Mouse (Mus musculus): ENCODE measurements around the gene Fbrsl1. TPM values are rescaled to one million over a fixed set of nuclear protein-coding genes. Genes with fewer than 3 reads are reported as not detected.
"Not testable (repeated sequence)": the region's sequence is repeated elsewhere in the genome, so short reads cannot be mapped to it uniquely, and the experiment has no call there.

Fbrsl1 gene
- total RNA-seq, 2 experiments from 2014 or later = 44.9 to 50.1 TPM

DNA sequence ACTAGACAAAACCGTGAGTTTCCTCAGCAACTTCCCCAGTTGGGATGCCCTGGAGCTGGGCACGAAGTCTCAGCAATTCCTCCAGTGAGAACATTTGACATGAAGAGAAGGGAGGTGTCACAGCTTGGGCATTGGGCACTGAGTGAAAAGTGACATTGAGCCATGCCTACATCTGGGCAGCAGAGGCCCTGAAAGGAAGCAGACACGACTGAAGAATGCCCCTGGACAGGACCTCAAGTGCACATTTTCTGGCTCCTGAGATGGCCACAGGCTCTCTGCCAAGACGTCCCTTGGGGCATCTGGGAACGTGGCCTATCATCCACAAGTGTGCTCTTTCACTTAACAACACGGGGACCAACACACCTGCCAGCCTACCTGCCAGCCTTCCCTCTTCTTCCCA lies 991 bp upstream of the Fbrsl1 start:
- peak; percentile 40 to 52 for DNase-seq

DNA sequence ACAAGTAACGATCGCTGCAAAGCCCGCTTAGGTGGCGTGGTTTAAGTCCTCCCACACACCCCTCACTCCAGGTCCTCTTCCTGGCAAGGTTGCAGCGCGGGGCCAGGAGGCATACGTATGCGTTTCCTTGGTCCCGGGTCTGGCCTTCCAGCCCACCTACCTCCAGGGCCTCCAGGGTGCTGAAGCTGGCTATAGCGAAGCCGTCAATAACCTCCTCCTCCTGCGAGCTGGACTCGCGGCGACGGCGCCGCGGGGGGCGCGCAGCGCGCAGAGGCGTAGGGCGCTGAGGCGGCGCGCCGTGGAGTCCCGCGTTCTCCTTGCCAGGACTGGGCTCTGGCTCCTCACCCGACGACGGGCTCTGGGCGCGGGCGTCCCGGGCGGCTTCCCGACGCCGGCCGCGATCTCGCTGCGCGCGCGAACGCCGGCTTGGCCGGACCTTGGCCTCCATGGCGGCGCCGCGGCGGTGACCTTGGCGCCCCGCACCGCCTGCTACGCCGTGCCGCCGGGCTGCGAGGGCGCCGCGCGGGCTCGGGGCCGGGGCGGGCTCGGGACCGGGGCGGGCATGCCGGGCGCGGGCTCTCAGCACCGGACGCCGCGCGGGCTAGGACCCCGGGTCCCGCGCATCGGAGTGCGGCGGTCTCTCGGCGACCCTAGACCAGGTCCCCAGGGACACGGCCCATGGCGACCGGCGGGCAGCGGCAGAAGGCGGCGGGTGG lies 425 bp downstream of the Fbrsl1 start:
- peak; percentile 27 to 47 for DNase-seq

DNA sequence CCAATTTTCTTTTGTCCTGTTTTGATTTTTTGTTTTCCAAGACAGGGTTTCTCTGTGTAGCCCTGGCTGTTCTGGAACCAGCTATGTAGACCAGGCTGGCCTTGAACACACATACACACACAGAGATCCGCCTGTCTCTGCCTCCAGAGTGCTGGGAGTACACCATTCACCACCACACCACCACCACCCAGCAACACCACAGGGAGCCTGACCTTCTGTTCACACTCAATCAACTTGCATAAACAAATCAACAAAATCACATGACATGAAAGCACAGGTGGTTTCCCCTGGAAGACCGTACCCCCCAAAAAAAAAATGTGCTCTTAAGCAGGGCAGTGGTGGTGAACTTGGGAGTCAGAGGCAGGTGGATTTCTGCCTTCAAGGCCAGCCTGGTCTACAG lies 3.8 kb downstream of the Fbrsl1 start:
- DNase-seq = no peak

DNA sequence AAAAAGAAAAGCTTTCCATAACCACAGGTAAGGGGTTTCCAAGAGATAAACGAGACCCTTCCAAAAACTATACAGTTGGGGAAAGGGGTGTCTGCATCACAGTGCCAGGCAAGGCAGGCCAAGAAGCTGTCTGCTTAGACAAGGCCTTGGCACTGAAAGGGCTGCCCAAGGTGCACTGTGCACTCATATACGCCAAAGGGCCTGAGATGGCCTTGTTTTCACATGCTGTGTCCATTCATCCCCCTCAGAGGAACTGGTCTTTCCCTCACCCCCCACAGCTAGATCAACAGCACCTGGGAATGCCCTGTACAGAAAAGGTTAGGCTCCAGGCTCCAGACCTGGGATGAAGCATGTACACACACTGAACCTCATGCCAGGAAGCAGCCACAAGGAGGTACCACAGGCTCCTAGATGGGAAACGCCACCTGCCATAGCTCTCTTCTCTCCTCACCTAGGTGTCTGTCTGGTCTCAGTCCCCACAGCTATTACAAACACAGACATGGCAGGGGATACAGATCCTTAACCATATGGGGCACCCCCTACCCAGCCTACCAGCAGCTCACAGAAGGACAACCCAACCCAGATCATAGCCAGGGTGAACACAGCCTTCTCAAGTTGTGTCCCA lies 5.2 kb downstream of the Fbrsl1 start:
- no peak for DNase-seq

DNA sequence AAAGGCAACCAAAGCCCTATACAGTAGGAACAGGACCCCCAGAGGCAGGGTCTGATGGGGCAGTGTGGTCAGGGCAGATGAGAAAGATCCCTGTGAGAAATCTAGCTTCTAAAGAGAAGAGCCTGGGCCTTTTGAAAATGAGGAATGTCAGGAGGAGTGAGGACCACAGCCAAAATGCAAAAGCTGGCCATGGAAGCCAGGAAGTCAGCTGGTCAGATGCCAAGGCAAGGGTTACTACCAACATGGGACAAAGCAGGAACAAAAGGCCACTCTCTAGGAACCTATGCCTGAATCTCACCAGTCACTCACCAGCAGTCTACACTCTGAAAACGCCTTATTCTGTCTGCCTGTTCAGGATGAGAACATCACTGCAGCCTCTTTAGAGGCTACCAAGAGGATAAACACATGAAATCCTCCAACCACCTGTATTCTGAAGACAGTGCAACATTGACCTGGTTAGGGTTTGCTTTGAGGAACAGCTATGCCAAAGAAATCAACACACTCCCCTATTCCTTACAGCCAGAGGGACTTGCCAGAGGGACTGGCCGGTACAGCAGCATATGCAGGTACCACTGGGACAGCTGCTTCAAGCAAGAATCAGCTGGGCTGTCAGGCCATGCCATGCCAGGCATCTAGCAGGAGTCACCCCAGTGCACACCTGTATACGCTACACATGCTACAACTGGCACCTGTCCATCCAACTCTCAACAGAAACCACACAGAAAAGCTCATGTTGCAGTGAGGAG lies 8.6 kb downstream of the Fbrsl1 start:
- peak; percentile 78 to 81 for DNase-seq

DNA sequence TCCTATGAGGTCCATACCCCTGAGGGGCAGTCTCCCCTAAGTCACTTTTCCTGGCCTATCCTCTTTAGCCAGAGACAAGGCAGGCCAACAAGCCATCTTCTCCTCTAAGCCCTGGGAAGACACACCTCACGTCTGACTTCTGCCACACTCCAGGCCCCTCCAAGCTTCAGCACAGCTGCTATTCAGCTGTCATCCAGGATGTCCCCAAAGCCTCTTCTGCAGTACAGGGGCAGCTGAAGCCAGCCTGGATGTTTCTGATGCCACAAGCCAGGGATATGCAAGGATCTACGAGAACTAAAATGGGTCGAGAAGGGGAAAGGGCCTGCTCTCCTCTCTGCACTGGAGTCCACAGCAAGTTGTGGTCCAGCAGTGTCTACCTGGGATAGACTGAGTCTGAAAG lies 9.7 kb downstream of the Fbrsl1 start:
- no peak for DNase-seq

DNA sequence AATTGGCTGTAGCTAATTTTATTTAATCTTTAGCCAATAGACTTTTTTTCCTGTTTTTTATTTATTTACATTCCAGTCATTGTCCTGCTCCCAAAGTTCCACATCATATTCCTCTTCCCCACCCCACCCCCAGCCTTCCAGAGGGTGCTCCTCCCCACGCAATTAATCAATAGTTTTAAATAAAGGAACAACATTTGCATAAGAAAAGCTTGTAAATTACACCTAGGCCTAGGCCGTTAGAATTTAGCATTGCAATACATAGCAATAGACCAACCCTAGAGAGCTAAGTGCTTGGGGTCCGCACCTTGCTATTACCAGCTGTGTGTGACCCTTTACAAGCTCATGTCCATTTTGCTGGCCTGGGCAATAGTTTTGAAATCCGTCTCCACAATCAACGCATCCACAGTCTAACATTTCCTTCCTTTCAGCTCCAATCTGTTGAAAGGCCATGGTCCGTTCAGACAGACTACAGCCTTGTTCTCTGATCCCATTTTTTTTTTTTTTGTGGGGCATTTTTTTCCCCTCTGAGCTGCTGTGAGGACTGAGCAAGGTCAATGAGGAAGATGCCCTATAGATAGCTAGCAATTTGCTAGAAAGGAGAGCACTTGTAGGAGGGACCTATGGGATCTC lies 10.6 kb downstream of the Fbrsl1 start:
- no peak for DNase-seq

DNA sequence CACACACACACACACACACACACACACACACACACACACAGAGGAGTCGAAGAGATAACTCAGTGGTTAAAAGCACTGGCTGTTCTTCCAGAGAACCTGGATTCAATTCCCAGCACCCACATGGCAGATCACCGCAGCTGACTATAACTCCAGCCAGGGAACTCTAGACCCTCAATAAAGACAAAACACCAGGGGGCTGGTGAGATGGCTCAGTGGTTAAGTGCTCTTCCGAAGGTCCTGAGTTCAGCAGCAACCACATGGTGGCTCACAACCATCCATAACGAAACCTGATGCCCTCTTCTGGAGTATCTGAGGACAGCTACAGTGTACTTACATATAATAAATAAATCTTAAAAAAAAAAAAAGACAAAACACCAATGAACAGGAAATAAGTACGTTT lies 12.1 kb downstream of the Fbrsl1 start:
- not testable (repeated sequence) for DNase-seq

DNA sequence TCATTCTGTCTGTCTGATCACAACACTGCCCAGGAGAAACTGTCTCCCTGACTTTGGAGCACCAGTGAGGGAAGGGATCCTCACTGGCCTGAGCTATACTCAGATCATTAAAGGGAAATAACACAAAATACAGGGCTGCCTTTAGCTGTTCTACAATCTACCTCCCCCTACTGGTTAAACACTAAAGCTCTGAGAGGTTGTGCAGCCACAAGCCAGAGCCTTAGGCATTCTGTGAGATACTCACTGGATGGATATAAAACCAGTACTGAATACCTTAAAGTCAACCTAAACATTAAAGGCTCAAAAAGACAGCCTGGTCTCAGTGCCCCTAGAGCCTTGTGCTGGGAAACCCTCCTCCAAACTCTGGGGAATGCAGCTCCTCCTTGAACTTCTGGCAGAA lies 13.5 kb downstream of the Fbrsl1 start:
- DNase-seq = no peak

DNA sequence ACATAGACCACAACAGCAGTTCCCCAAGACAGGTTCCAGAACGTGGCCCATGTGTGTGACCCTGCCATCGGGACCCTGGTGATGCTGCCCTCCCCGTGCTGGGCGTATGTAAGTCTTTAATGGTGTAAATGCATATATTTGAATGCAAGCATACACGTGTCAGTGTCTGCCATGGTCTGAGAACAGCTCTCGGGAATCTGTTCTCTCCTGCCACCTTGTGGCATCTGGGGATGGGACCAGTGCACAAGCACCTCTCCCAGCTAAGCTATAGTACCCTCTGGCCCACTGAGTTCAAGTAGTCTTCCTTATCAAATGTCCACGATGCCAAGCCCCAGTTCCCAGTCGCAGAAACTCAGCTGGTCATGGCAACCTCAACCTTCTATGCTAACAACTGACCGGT lies 19.3 kb downstream of the Fbrsl1 start:
- DNase-seq = peak; percentile 43 to 71

DNA sequence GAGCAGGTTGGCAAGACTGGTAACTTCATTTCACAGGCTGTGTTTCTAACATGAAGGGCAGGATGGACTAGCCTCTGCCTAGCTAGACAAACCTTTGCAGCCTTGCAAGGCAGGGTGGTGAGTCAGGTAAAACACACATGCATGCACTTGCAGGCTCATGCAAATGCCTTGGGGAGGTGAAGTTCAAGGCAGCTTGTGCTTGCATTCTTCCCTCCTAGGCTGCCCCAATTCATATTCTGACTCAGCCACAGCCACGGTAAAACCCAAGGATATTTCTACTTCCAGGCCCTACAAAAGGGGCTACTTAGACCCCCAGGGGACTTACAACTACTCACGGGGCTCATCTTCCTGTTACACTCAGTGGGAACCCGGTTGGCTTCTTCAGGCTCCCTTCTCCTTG lies 20.0 kb downstream of the Fbrsl1 start:
- DNase-seq = no peak

DNA sequence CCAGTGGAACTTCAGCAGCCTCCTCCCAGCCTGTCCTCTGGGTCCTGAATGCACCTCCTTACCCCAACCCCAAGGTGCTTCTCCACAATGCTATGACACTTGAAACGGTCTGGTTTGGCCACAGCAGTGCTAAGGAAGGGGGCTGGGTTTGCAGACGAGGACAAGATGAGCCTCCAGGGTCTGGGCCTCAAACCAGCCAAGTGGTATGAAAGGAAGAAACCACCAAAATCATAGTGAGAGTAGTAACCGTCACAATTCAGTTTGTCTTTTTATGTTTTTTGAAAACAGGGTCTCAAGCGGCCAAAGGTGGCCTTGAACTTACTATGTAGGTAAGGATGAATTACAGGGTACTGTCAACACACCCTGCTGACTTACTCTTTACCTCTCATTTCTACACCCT lies 23.1 kb downstream of the Fbrsl1 start:
- no peak for DNase-seq

DNA sequence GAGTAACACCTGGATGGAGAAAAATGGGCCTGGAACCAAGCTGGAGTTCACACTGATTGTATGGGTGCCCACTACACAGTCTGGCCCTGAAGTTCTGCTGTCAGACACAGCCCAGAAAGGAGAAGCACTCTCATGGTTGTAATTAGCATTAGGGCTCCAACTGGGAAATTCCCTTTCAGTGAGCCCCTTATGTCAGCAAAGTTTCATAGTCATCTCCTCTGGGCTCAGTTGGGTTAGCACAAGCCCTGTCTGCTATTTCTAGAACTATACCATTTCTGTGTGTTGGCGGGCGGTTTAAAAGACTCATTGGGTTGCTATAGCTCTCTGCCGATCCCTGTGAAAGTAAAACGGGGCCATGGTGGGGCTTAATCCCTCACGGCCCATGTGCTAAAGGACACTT lies 24.1 kb downstream of the Fbrsl1 start:
- DNase-seq = no peak

DNA sequence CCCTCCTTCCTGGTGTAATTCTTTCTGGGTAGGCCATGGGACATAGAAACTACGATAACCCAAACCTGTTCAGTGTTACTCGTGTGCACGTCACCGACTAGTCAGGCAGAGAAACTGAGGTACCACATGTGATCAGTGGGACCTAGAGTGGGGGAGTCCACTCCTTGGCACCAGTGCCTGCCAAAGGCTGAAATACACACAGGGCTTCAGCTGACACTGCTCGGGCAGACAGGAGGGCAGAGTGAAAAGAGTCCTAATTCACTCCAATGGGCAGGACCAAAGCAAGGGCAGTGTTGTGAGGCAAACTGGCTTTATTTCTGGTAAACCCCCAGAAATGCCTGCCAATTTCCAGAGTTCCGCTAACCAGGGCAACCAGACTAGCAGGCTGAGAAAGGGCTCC lies 26.9 kb downstream of the Fbrsl1 start:
- no peak for DNase-seq

DNA sequence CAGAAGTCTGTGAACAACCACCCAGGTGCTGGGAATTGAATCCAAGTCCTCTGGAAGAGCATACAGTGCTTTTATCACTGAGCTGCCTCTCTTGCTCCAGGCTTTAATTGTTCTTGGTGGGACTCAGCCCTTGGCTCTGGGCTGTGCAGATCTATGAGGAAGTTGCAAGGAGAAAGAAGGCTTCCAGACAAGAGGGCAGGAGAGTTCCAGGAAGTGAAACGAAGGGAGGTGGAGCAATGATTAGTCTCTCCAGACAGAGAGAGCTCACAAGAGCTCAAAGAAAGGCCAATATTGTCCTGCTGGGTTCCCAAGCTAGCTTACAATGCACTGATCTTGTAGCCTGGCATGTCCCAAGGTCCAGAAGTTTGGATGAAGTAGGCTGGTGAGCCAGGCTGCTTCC lies 27.4 kb downstream of the Fbrsl1 start:
- peak in 1 of 2 experiments; percentile 26 for DNase-seq

DNA sequence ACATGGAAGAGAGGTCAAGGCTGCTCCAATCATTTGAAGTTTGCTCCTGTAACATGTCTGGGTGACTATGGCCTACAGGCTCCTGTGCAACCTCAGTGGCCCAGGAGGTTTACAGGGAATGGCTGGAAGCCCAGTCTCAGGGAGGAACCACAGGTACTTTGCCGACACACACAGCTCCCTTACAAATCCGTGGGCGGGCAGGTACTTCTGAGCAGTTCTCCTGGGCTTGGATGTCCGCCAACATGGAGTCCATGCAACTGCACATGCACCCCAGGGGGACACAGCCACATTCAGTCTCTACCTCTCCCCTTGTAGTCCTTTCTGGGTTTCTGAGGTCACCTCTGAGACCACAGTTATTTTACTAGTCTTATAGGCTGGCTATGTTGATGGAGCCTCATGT lies 28.1 kb downstream of the Fbrsl1 start:
- DNase-seq = no peak

DNA sequence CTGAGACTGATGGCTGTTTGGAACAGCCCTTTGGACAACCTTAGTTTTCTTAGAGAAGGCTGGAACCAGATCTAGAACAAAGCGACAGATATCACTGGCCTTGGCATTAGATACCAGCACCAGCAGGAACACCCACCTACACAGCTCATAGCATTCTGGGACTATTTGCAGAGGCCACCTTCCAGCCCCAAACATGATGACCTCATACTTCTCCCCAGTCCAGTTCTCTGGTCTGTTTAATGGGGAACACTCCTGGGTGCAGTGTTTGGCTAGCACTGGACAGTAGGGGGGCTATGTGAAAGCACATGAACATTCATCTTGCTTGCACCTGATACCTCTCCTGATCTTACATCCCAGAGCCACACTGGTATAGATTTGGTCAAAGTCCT lies 29.8 kb downstream of the Fbrsl1 start:
- no peak for DNase-seq

DNA sequence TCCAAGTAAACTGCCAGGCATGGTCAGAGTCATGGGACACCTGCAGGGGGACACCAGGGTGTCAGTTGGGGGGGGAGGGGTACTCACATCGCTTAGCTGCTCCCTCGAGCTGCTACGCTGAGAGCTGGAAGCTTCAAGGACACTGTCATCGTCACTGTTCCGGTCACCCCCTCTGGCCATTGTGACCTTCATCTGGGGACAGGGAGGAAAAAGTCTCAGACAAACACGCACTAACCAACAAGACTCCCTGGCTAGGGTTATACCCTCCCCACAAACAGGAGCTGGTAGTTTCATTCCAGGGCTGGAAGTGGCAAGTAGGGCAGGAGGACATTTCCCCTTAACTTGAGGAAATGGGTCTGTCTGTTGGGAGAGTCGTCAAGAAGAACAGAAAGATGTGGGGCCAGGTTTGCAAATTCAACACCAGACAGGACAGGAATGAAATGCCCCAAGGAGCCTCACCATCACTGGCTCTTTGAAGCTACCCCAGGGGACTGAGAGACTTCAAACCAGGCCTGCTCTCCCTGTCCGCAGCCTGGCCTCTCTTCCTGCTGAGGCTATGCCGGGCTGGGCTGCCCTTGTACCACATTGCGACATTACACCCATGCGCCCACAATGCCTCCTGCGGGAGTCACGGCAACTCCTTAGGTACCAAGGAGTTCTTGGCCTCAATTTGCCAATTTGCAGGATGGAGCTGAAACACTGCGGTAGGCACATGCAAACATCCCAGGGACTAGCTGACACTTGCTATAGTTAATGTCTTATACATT lies 30.4 kb downstream of the Fbrsl1 start:
- DNase-seq = no peak

DNA sequence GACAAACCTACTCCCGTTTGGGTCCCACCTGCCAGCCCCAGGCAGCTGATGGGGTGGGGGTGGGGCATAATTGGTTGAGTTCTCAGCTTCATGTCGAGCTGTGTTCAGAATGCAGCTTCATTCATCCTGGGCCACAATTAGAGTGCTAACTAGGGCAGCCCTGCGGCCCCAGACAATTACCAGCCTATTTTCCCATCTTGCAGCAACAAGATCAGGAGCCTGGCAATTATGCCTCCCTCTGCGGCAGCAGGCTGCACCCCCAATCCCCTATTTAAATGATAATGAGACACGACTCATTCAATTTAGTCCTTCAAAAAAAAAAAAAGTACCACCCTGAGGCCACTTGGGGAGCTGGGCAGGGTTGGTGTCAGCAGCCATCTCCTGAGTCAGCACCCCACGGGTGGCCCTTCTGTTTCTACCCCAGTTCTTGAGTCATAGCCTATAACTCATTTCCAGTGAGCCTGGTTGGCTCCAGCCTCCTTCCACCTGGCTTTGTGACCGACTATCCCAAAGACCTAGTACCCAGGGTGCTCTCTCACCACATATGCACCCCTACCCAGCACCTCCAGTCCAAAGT lies 31.4 kb downstream of the Fbrsl1 start:
- no peak for DNase-seq

DNA sequence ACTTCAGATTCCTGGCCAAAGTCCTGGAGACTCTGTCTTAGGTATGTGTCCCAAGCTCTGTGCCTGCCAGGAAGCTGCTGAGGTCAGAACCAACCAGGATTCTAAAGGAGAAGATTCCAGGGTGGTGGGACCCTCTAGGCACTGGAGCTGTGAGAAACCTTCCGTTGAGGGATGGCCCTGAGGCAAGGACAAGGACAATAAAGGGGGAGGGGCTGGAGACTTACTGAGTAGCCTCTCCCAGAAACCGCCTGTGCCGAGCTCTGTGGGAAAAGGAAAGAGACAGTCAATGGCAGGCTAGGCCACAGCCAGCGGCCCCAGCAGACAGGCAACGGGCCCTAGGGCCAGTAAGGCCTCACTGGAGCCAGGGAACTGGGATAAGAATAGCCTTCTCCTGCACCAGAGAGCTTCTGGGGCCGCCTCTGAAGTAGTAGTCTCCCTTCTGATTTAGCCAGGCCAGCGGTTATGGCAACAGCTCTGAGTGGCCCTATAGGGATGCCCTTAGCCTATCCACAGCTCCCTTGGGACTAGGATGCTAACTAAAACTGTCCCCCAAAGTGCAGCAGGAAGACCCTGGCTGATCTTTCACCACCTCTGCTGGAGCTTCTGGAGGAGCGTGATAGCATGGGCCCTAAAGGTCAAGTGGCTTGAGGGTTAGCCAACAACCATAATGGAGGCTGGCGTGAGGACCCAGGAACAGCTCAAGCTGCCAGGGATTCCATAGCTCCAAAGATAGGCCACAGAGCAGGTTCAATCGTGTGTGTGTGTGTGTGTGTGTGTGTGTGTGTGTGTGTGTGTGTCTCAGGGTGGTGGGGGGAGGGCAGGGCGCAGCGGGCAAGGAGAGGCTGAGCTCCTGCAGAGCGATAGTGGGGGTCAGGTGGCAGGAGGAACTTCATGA lies 32.2 kb downstream of the Fbrsl1 start:
- peak; percentile 37 to 50 for DNase-seq

DNA sequence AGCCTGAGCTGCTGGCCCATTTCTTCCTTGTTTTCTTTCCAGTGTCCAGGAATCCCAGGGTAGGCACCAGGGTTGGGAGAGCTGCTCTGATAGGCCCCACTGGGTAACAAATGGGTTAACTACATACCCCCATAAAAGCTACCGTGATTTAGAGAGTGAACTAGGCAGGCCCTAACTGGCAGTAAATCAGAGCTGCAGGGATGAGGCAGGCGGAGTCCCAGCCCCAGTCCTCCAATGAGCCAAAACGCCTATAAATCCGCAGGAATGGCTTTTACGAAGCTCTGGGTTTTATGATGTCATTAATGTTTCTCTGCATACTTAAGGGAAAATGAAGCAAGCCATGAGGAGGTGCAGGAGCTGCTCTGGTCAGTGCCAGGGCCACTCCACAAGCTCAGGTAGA lies 33.3 kb downstream of the Fbrsl1 start:
- DNase-seq = no peak

All from heart, adult 18-20 months (tissue).